Mouse (Mus musculus) megakaryocyte, embryonic 14.5 days (primary cell): ENCODE data around the gene D630003M21Rik.

Experiments used
- FLI1 ChIP-seq: IDR thresholded peaks from 2 replicates; pipeline ENCODE4 v1.6.1; 2012; ENCODE audit warnings: low read length, inconsistent platforms, mixed read lengths
- GATA1 ChIP-seq: IDR thresholded peaks from 3 replicates; pipeline ENCODE4 v1.6.1; 2012; ENCODE audit warnings: mixed read lengths, low read length, inconsistent platforms, borderline replicate concordance

- TF ChIP-seq GATA1 (no peak), FLI1 (no peak)
These were observed 88.4 kb downstream of the D630003M21Rik start for GRCm38 (mm10) chr2:158140664-158141063.
